ENCODE assay signal across 12 mouse cellular contexts in the genomic region with DNA sequence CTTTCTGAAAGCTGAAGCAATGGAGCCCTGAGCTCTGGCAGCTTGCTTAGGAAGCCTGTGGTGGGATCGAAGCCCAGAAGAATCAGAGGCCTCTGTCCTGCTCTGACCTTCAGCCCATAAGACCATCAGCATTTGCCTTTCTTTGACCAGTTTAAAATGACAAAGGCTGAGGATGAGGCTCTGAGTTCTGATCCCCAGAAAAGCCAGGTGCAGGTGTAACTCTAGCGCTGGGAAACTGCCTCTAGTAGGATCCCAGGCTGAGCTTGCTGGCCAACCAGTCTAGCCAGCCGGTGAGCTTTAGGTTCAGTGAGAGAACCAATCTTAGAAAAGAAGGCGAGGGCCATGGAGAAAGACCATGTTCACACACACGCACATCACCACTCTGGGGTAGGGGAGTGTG.
"Had no signal": no experiment of that assay in that cellular context is flagged by ENCODE, and none has a peak within 500 bp of the region (broad histone marks: within the 10 kb centered on the region; RNA-seq: fewer than 3 reads in every experiment).

No protein-coding gene starts in this region.

- H3K4me2 ChIP-seq: liver, embryonic 13.5 days; midbrain, embryonic 11.5 days; midbrain, embryonic 15.5 days; neural tube, embryonic 13.5 days had no signal

- H3K9ac ChIP-seq: liver, embryonic 13.5 days; midbrain, embryonic 15.5 days; neural tube, embryonic 13.5 days had no signal

- ATAC-seq: midbrain, embryonic 15.5 days had no signal

- H3K9me3 ChIP-seq: liver, embryonic 13.5 days; midbrain, embryonic 15.5 days; neural tube, embryonic 13.5 days had no signal

- DNase-seq: kidney, adult 9 months; kidney, postnatal 14 days; kidney, postnatal 4 days; liver, embryonic 13.5 days; lung, adult 2 months; lung, postnatal 14 days; lung, postnatal 4 days; thymus, adult 18-20 months; thymus, postnatal 36 days had no signal

- H3K27me3 ChIP-seq: liver, embryonic 13.5 days; midbrain, embryonic 15.5 days; neural tube, embryonic 13.5 days had no signal

- H3K4me3 ChIP-seq: liver, embryonic 13.5 days; midbrain, embryonic 15.5 days; neural tube, embryonic 13.5 days had no signal

- H3K27ac ChIP-seq: liver, embryonic 13.5 days; midbrain, embryonic 15.5 days; neural tube, embryonic 13.5 days had no signal
